Mouse (Mus musculus): Measurements from ENCODE around the gene Vmn1r188.
A peak's percentile ranks its signal among the peaks of the same experiment; 100 is the strongest.
"Not testable (repeated sequence)": the region's sequence is repeated elsewhere in the genome, so short reads cannot be mapped to it uniquely, and the experiment has no call there.

DNA sequence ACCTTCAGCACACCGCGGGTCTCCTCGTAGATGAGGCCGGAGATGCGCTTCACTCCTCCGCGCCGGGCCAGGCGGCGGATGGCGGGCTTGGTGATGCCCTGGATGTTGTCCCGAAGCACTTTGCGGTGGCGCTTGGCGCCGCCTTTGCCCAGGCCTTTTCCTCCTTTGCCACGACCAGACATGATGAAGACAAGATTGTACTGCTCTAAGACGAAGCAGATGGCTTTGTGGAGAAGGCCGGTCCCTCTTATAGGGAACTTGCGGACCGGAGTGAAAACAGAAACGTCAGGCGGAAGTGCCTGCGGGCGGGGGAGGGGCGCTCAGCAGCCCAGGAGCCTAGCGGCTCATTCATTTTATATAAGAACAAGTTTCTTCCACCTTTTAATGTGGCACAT is 43.1 kb upstream of the Vmn1r188 start, which contains the start of gene Hist1h4i:
- TF ChIP-seq CTCF (IDR thresholded peaks at IDR 0.05; ENCODE audit: insufficient read depth, low read length) = not testable (repeated sequence)
- peak; percentile 81; the same call in 1 of the 2 replicates for TF ChIP-seq POLR2A (IDR thresholded peaks at IDR 0.05; ENCODE audit: borderline replicate concordance, extremely low read depth, low read depth, low read length)

All from lung, adult 2 months (tissue).